Mouse (Mus musculus): ENCODE measurements at regions not wholly inside any gene's neighbourhood (a gene's known extent, or its start where the extent isn't known, plus 50 kb on each side); places are given as distances from the start of the nearest gene placed in this dataset.

- TF ChIP-seq CTCF (IDR thresholded peaks at IDR 0.05; ENCODE audit: low read depth) (no peak), EP300 (IDR thresholded peaks at IDR 0.05; ENCODE audit: low read depth) (no peak)
Observed at GRCm38 (mm10) chr6:11607696-11608095, 299.6 kb downstream of the Ndufa4 start.

All from liver, postnatal 0 days (tissue).